ENCODE assay signal across 13 mouse cellular contexts in the genomic region with DNA sequence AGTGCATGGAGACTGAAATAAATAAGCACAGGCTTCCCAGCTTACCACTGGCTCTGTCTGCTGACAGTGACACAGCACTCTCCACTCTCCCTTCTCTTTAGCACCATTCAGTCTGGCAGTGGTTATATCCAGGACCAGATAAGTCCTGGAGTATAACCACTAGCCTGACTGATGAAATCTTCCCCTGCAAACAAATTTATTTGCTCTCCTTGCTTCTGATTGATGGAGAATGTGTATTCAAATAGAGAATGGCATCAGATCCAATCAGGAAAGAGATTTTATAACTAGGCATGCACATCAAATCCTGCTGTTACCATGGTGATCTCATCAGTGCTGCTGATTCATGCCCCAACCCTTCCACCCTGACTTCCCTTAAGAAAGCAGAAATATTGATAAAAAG.
A peak's percentile ranks its signal among the peaks of the same experiment; 100 is the strongest.
DNase-seq lines count a peak whose midpoint lies in the region; ATAC-seq lines count a peak whose summit lies in the region.
"Had no signal": no experiment of that assay in that cellular context is flagged by ENCODE, and none has a peak within 500 bp of the region (broad histone marks: within the 10 kb centered on the region; RNA-seq: fewer than 3 reads in every experiment).

No protein-coding gene starts in this region.

- peaks cover 4% of the 10 kb centered on the region; the same call in 1 of the 2 replicates for H3K9me3 ChIP-seq in forebrain, embryonic 13.5 days (replicated peaks)
- no peaks in the 10 kb centered on the region for H3K9me3 ChIP-seq in forebrain, embryonic 11.5 days (ENCODE audit: control insufficient read depth, low read length)
- H3K9me3 ChIP-seq in midbrain, embryonic 12.5 days, result no peaks in the 10 kb centered on the region
- peaks cover 19% of the 10 kb centered on the region; the same call in 1 of the 2 replicates for H3K9me3 ChIP-seq in midbrain, embryonic 10.5 days (replicated peaks)
- no peaks in the 10 kb centered on the region; the same call in 1 of the 2 replicates for H3K9me3 ChIP-seq in hindbrain, embryonic 13.5 days
- no peaks in the 10 kb centered on the region for H3K9me3 ChIP-seq in neural tube, embryonic 13.5 days
- H3K9me3 ChIP-seq: G1E; liver, embryonic 15.5 days had no signal

- H3K27me3 ChIP-seq in forebrain, embryonic 13.5 days, result no peaks in the 10 kb centered on the region
- no peaks in the 10 kb centered on the region for H3K27me3 ChIP-seq in forebrain, embryonic 11.5 days (ENCODE audit: control insufficient read depth, insufficient read depth, low read length)
- no peaks in the 10 kb centered on the region for H3K27me3 ChIP-seq in midbrain, embryonic 12.5 days
- H3K27me3 ChIP-seq in midbrain, embryonic 10.5 days (ENCODE audit: low read depth, poor library complexity, severe bottlenecking), result no peaks in the 10 kb centered on the region
- H3K27me3 ChIP-seq in hindbrain, embryonic 13.5 days, result no peaks in the 10 kb centered on the region
- H3K27me3 ChIP-seq in neural tube, embryonic 13.5 days, result no peaks in the 10 kb centered on the region
- H3K27me3 ChIP-seq: liver, embryonic 15.5 days had no signal

- no peak for DNase-seq in forebrain, embryonic 11.5 days (ENCODE audit: low spot score)
- DNase-seq in midbrain, embryonic 10.5 days (ENCODE audit: low spot score), result no peak
- DNase-seq in heart, postnatal 4 days, result no peak
- no peak for DNase-seq in kidney, adult 18-20 months
- DNase-seq: gastrocnemius, postnatal 36 days; kidney, adult 8-10 months; thymus, postnatal 25 days had no signal

- H3K9ac ChIP-seq in forebrain, embryonic 13.5 days, result no peak overlapping the region
- no peak overlapping the region for H3K9ac ChIP-seq in forebrain, embryonic 11.5 days (ENCODE audit: low read length)
- H3K9ac ChIP-seq in midbrain, embryonic 12.5 days (replicated peaks), result no peak overlapping the region
- H3K9ac ChIP-seq in hindbrain, embryonic 13.5 days, result no peak overlapping the region
- H3K9ac ChIP-seq in neural tube, embryonic 13.5 days, result no peak overlapping the region
- H3K9ac ChIP-seq: liver, embryonic 15.5 days had no signal

- no peaks in the 10 kb centered on the region for H3K36me3 ChIP-seq in forebrain, embryonic 13.5 days (ENCODE audit: poor library complexity, severe bottlenecking)
- no peaks in the 10 kb centered on the region for H3K36me3 ChIP-seq in forebrain, embryonic 11.5 days (ENCODE audit: control insufficient read depth, insufficient read depth, low read length)
- no peaks in the 10 kb centered on the region for H3K36me3 ChIP-seq in midbrain, embryonic 12.5 days
- H3K36me3 ChIP-seq in midbrain, embryonic 10.5 days, result no peaks in the 10 kb centered on the region
- no peaks in the 10 kb centered on the region for H3K36me3 ChIP-seq in hindbrain, embryonic 13.5 days
- no peaks in the 10 kb centered on the region for H3K36me3 ChIP-seq in neural tube, embryonic 13.5 days
- H3K36me3 ChIP-seq: G1E; liver, embryonic 15.5 days had no signal

- ATAC-seq in forebrain, embryonic 13.5 days, result 0 out of 2 replicates have a peak, but pooled peaks have one; percentile 33
- no peak for ATAC-seq in forebrain, embryonic 11.5 days (replicated peaks; ENCODE audit: low FRiP score)
- ATAC-seq in midbrain, embryonic 12.5 days (ENCODE audit: low FRiP score, low read depth), result peak; percentile 60; the same call in 1 of the 2 replicates
- ATAC-seq in hindbrain, embryonic 13.5 days (ENCODE audit: low FRiP score), result peak; percentile 66; the same call in 1 of the 2 replicates
- peak; percentile 65; the same call in 1 of the 2 replicates for ATAC-seq in neural tube, embryonic 13.5 days (ENCODE audit: low read depth)

- H3K4me2 ChIP-seq in forebrain, embryonic 13.5 days, result no peak overlapping the region
- H3K4me2 ChIP-seq in forebrain, embryonic 11.5 days (ENCODE audit: low read depth, low read length, severe bottlenecking), result no peak overlapping the region
- H3K4me2 ChIP-seq in midbrain, embryonic 12.5 days (replicated peaks), result no peak overlapping the region
- no peak overlapping the region for H3K4me2 ChIP-seq in hindbrain, embryonic 13.5 days
- H3K4me2 ChIP-seq in neural tube, embryonic 13.5 days, result no peak overlapping the region
- H3K4me2 ChIP-seq: liver, embryonic 15.5 days had no signal

- no peaks in the 10 kb centered on the region for H3K4me1 ChIP-seq in forebrain, embryonic 13.5 days
- no peaks in the 10 kb centered on the region for H3K4me1 ChIP-seq in forebrain, embryonic 11.5 days (replicated peaks; ENCODE audit: control insufficient read depth, insufficient read depth, low read length)
- H3K4me1 ChIP-seq in midbrain, embryonic 12.5 days, result no peaks in the 10 kb centered on the region
- H3K4me1 ChIP-seq in midbrain, embryonic 10.5 days, result no peaks in the 10 kb centered on the region
- no peaks in the 10 kb centered on the region for H3K4me1 ChIP-seq in hindbrain, embryonic 13.5 days (replicated peaks)
- no peaks in the 10 kb centered on the region for H3K4me1 ChIP-seq in neural tube, embryonic 13.5 days (replicated peaks)
- H3K4me1 ChIP-seq: liver, embryonic 15.5 days had no signal

- no peak overlapping the region for H3K27ac ChIP-seq in forebrain, embryonic 13.5 days
- no peak overlapping the region for H3K27ac ChIP-seq in forebrain, embryonic 11.5 days (ENCODE audit: low read depth, low read length)
- H3K27ac ChIP-seq in midbrain, embryonic 12.5 days (replicated peaks), result no peak overlapping the region
- no peak overlapping the region for H3K27ac ChIP-seq in midbrain, embryonic 10.5 days (replicated peaks)
- H3K27ac ChIP-seq in hindbrain, embryonic 13.5 days, result 0 out of 2 replicates have a peak overlapping the region, but pooled peaks have one; percentile 19
- 0 out of 2 replicates have a peak overlapping the region, but pooled peaks have one; percentile 28 for H3K27ac ChIP-seq in neural tube, embryonic 13.5 days (replicated peaks)
- H3K27ac ChIP-seq: liver, embryonic 15.5 days had no signal

- H3K4me3 ChIP-seq in forebrain, embryonic 13.5 days, result no peak overlapping the region
- no peak overlapping the region for H3K4me3 ChIP-seq in forebrain, embryonic 11.5 days (ENCODE audit: low read depth, low read length)
- H3K4me3 ChIP-seq in midbrain, embryonic 12.5 days, result no peak overlapping the region
- no peak overlapping the region for H3K4me3 ChIP-seq in midbrain, embryonic 10.5 days
- no peak overlapping the region for H3K4me3 ChIP-seq in hindbrain, embryonic 13.5 days
- no peak overlapping the region for H3K4me3 ChIP-seq in neural tube, embryonic 13.5 days
- H3K4me3 ChIP-seq: liver, embryonic 15.5 days had no signal

Comparison
In these comparisons a context has a peak if more than half of its experiments do, and no peak if none do; other contexts are left out.
1. H3K27ac ChIP-seq: peak in hindbrain, embryonic 13.5 days (single experiment) and neural tube, embryonic 13.5 days (single experiment); none in forebrain, embryonic 13.5 days (single experiment), forebrain, embryonic 11.5 days (single experiment), midbrain, embryonic 12.5 days (single experiment) and midbrain, embryonic 10.5 days (single experiment).